Mouse (Mus musculus): ENCODE measurements at regions not wholly inside any gene's neighbourhood (a gene's known extent, or its start where the extent isn't known, plus 50 kb on each side); places are given as distances from the start of the nearest gene placed in this dataset.

DNA sequence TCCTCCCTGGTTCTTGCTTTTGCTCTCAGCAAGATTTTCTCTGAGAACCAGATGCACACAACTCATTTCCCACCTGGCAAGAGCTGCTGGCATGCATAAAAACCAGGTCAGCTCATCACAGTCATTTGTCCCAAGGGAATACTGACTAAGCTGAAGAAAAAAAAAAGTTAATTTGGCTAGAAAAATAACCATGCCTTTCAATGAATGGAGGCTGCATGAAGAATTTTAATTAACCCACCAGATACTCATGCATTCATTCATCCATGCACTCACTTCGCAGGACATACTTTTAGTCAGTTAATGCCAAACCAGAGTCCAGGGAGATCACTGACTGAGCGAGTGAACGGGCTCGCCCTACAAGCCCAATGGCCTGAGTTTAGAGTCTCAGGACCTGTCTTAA lies 505.4 kb upstream of the Hs6st1 start:
- TF ChIP-seq CTCF (conservative IDR thresholded peaks at IDR 0.05; ENCODE audit: insufficient read depth, insufficient read length, low read depth, low read length), result no peak
- no peak for TF ChIP-seq POLR2A (IDR thresholded peaks at IDR 0.05; ENCODE audit: low read depth, low read length)

Data from kidney, adult 2 months (tissue).